Comparison of ENCODE assay signal across 25 mouse cellular contexts in genomic region chr2:150660049-150660448, GRCm38 (mm10). TPM values are rescaled to one million over a fixed set of nuclear protein-coding genes. Genes with fewer than 3 reads are reported as not detected.
DNase-seq lines count a peak whose midpoint lies in the region; ATAC-seq and TF ChIP-seq lines count a peak whose summit lies in the region.
"Had no signal": no experiment of that assay in that cellular context is flagged by ENCODE, and none has a peak within 500 bp of the region (broad histone marks: within the 10 kb centered on the region; RNA-seq: fewer than 3 reads in every experiment).

No protein-coding gene starts in this region.

- no peak overlapping the region for H3K9ac ChIP-seq in heart, adult 2 months (ENCODE audit: low read depth, low read length)
- H3K9ac ChIP-seq in kidney, embryonic 16.5 days (replicated peaks; ENCODE audit: low read length): no peak overlapping the region
- no peak overlapping the region for H3K9ac ChIP-seq in kidney, embryonic 15.5 days
- no peak overlapping the region for H3K9ac ChIP-seq in midbrain, embryonic 11.5 days (ENCODE audit: low read length)
- no peak overlapping the region for H3K9ac ChIP-seq in midbrain, embryonic 16.5 days (ENCODE audit: low read depth, low read length)
- H3K9ac ChIP-seq: embryonic facial prominence, embryonic 13.5 days; heart, embryonic 13.5 days; limb, embryonic 13.5 days had no signal

- no peak for TF ChIP-seq CTCF in heart, adult 2 months (IDR thresholded peaks at IDR 0.05)

- H3K4me2 ChIP-seq in kidney, embryonic 16.5 days (replicated peaks; ENCODE audit: low read depth, low read length): no peak overlapping the region
- H3K4me2 ChIP-seq in kidney, embryonic 15.5 days: no peak overlapping the region
- H3K4me2 ChIP-seq in midbrain, embryonic 11.5 days: no peak overlapping the region
- H3K4me2 ChIP-seq in midbrain, embryonic 16.5 days (ENCODE audit: low read length): no peak overlapping the region
- H3K4me2 ChIP-seq: embryonic facial prominence, embryonic 13.5 days; heart, embryonic 13.5 days; limb, embryonic 13.5 days had no signal

- WGBS in heart, adult 2 months: 56% methylated on average over 4 of the region's 4 CpGs
- WGBS in kidney, embryonic 16.5 days: 47% methylated on average over 4 of the region's 4 CpGs
- 39% methylated on average over 4 of the region's 4 CpGs for WGBS in kidney, embryonic 15.5 days
- WGBS in midbrain, embryonic 11.5 days: 65% methylated on average over 4 of the region's 4 CpGs
- 69% methylated on average over 4 of the region's 4 CpGs for WGBS in midbrain, embryonic 16.5 days

- TF ChIP-seq POLR2A in heart, adult 2 months (IDR thresholded peaks at IDR 0.05; ENCODE audit: insufficient read depth, low read depth, low read length): no peak

- no peaks in the 10 kb centered on the region for H3K27me3 ChIP-seq in heart, adult 2 months (ENCODE audit: control insufficient read depth, insufficient read depth, low read length)
- 0 out of 2 replicates have a peak, but pooled peaks cover 2% of the 10 kb centered on the region for H3K27me3 ChIP-seq in kidney, embryonic 16.5 days (ENCODE audit: insufficient read depth, low read length)
- H3K27me3 ChIP-seq in kidney, embryonic 15.5 days: 0 out of 2 replicates have a peak, but pooled peaks cover 1% of the 10 kb centered on the region
- no peaks in the 10 kb centered on the region for H3K27me3 ChIP-seq in midbrain, embryonic 11.5 days (ENCODE audit: control insufficient read depth, insufficient read depth, low read length)
- H3K27me3 ChIP-seq in midbrain, embryonic 16.5 days (ENCODE audit: control insufficient read depth, insufficient read depth, low read depth, low read length): no peaks in the 10 kb centered on the region
- H3K27me3 ChIP-seq: CH12.LX; embryonic facial prominence, embryonic 13.5 days had no signal

- intact Hi-C loops in heart, adult 2 months (cut with DNase I): loop anchor here (5.0 kb wide), 1 partner anchor 127 kb away; the partner anchor contains the start of gene Pygb

- H3K79me2 ChIP-seq in heart, adult 2 months (replicated peaks; ENCODE audit: control insufficient read depth, insufficient read depth, low read length): peaks cover 1% of the 10 kb centered on the region; the same call in 1 of the 2 replicates

- H3K4me1 ChIP-seq in heart, adult 2 months (ENCODE audit: control insufficient read depth, insufficient read depth, low read length): peaks cover 16% of the 10 kb centered on the region
- H3K4me1 ChIP-seq in kidney, embryonic 16.5 days (ENCODE audit: insufficient read depth, low read length): 0 out of 2 replicates have a peak, but pooled peaks cover 3% of the 10 kb centered on the region
- no peaks in the 10 kb centered on the region for H3K4me1 ChIP-seq in kidney, embryonic 15.5 days
- H3K4me1 ChIP-seq in midbrain, embryonic 11.5 days (ENCODE audit: control insufficient read depth, insufficient read depth, low read length): peaks cover 3% of the 10 kb centered on the region
- H3K4me1 ChIP-seq in midbrain, embryonic 16.5 days (ENCODE audit: control insufficient read depth, insufficient read depth, low read length): 0 out of 2 replicates have a peak, but pooled peaks cover 2% of the 10 kb centered on the region
- H3K4me1 ChIP-seq: embryonic facial prominence, embryonic 13.5 days had no signal

- no peak for ATAC-seq in kidney, embryonic 16.5 days (ENCODE audit: low FRiP score, low TSS enrichment)
- ATAC-seq in kidney, embryonic 15.5 days (replicated peaks; ENCODE audit: low FRiP score): no peak
- ATAC-seq in midbrain, embryonic 11.5 days (ENCODE audit: low FRiP score): no peak
- ATAC-seq in midbrain, embryonic 16.5 days: no peak
- ATAC-seq: activated CD4-positive, CD25-positive, alpha-beta regulatory T cell, adult 4 months had no signal

- no peak for DNase-seq in heart, adult 2 months
- no peak for DNase-seq in heart, postnatal 4 days
- peak; percentile 57 for DNase-seq in midbrain, embryonic 11.5 days (ENCODE audit: low spot score, missing footprints)
- DNase-seq in urinary bladder, postnatal 25 days (ENCODE audit: low spot score): no peak
- DNase-seq: adrenal gland, postnatal 25 days; cerebellum, adult 11 months; cerebellum, postnatal 14 days; heart, postnatal 36 days; lung, postnatal 10 days; midbrain, embryonic 14.5 days; thymus, postnatal 25 days had no signal

- TF ChIP-seq EP300 in heart, adult 2 months (IDR thresholded peaks at IDR 0.05; ENCODE audit: insufficient read depth, low read depth, low read length): no peak

- H3K4me3 ChIP-seq in heart, adult 2 months: no peak overlapping the region
- no peak overlapping the region for H3K4me3 ChIP-seq in kidney, embryonic 16.5 days (ENCODE audit: low read length)
- H3K4me3 ChIP-seq in kidney, embryonic 15.5 days (replicated peaks): no peak overlapping the region
- H3K4me3 ChIP-seq in midbrain, embryonic 11.5 days (ENCODE audit: low read depth, low read length): no peak overlapping the region
- no peak overlapping the region for H3K4me3 ChIP-seq in midbrain, embryonic 16.5 days (ENCODE audit: low read depth, low read length)
- H3K4me3 ChIP-seq: embryonic facial prominence, embryonic 13.5 days; heart, embryonic 13.5 days; limb, embryonic 13.5 days; myocyte had no signal

- H3K36me3 ChIP-seq in heart, adult 2 months (ENCODE audit: control insufficient read depth, insufficient read depth, low read length): peaks cover 46% of the 10 kb centered on the region; the same call in 1 of the 2 replicates
- no peaks in the 10 kb centered on the region for H3K36me3 ChIP-seq in kidney, embryonic 16.5 days (ENCODE audit: insufficient read depth, low read length)
- no peaks in the 10 kb centered on the region for H3K36me3 ChIP-seq in kidney, embryonic 15.5 days
- no peaks in the 10 kb centered on the region; the same call in 1 of the 2 replicates for H3K36me3 ChIP-seq in midbrain, embryonic 11.5 days (ENCODE audit: control insufficient read depth, insufficient read depth, low read length)
- no peaks in the 10 kb centered on the region for H3K36me3 ChIP-seq in midbrain, embryonic 16.5 days (ENCODE audit: control insufficient read depth, insufficient read depth, low read length)
- H3K36me3 ChIP-seq: embryonic facial prominence, embryonic 13.5 days; heart, embryonic 13.5 days; limb, embryonic 13.5 days had no signal

- H3K27ac ChIP-seq in heart, adult 2 months: peak overlapping the region; percentile 84
- peak overlapping the region; percentile 27; the same call in 1 of the 2 replicates for H3K27ac ChIP-seq in kidney, embryonic 16.5 days (ENCODE audit: low read length)
- H3K27ac ChIP-seq in kidney, embryonic 15.5 days: no peak overlapping the region
- no peak overlapping the region for H3K27ac ChIP-seq in midbrain, embryonic 11.5 days (ENCODE audit: low read depth, low read length)
- no peak overlapping the region for H3K27ac ChIP-seq in midbrain, embryonic 16.5 days (ENCODE audit: low read length)
- H3K27ac ChIP-seq: embryonic facial prominence, embryonic 13.5 days; heart, embryonic 13.5 days; limb, embryonic 13.5 days had no signal

- no peaks in the 10 kb centered on the region for H3K9me3 ChIP-seq in kidney, embryonic 16.5 days (ENCODE audit: low read length)
- no peaks in the 10 kb centered on the region for H3K9me3 ChIP-seq in kidney, embryonic 15.5 days (replicated peaks)
- no peaks in the 10 kb centered on the region for H3K9me3 ChIP-seq in midbrain, embryonic 11.5 days (ENCODE audit: control insufficient read depth, low read length)
- H3K9me3 ChIP-seq in midbrain, embryonic 16.5 days (replicated peaks; ENCODE audit: control insufficient read depth, low read length, poor library complexity, severe bottlenecking): no peaks in the 10 kb centered on the region
- H3K9me3 ChIP-seq: embryonic facial prominence, embryonic 13.5 days; heart, embryonic 13.5 days; limb, embryonic 13.5 days had no signal

RNA-seq across cellular contexts. Expression of gene Acss1, which starts 8.3 kb away (rescaled TPM):
- total RNA-seq in heart, adult 2 months (2021): 100 to 1,000 TPM; 256 to 332 TPM
- polyA plus RNA-seq in heart, adult 2 months (2012; rRNA removed): 301 and 494 TPM in 2 replicates
- total RNA-seq in heart, postnatal 4 days (2021): 10 to 100 TPM; 26.7 to 27.3 TPM
- 14.5 and 15.7 TPM in 2 replicates for polyA plus RNA-seq in kidney, embryonic 16.5 days (2015; fragmentation: Nextera tagmentation; extraction: Ambion mirVana)
- 9.5 and 9.9 TPM in 2 replicates for polyA plus RNA-seq in kidney, embryonic 15.5 days (2015; fragmentation: Nextera tagmentation; extraction: Ambion mirVana)
- 20.5 and 21.5 TPM in 2 replicates for polyA plus RNA-seq in midbrain, embryonic 11.5 days (2014; fragmentation: Nextera tagmentation; extraction: Ambion mirVana)
- 15.6 and 20.5 TPM in 2 replicates for polyA plus RNA-seq in midbrain, embryonic 16.5 days (2015; fragmentation: Nextera tagmentation; extraction: Ambion mirVana)
- polyA plus RNA-seq: myocyte had no signal

RNA-seq across cellular contexts. Expression of gene Vsx1, which starts 29.1 kb away (rescaled TPM):
- under 1 TPM; 0.10 to 0.14 TPM for total RNA-seq in heart, adult 2 months (2021)
- not detected in 2 replicates for polyA plus RNA-seq in heart, adult 2 months (2012; rRNA removed)
- not detected for total RNA-seq in heart, postnatal 4 days (2021)
- polyA plus RNA-seq in kidney, embryonic 16.5 days (2015; fragmentation: Nextera tagmentation; extraction: Ambion mirVana): not detected in 2 replicates
- polyA plus RNA-seq in kidney, embryonic 15.5 days (2015; fragmentation: Nextera tagmentation; extraction: Ambion mirVana): not detected in 2 replicates
- 0.31 and 0.33 TPM in 2 replicates for polyA plus RNA-seq in midbrain, embryonic 11.5 days (2014; fragmentation: Nextera tagmentation; extraction: Ambion mirVana)
- polyA plus RNA-seq in midbrain, embryonic 16.5 days (2015; fragmentation: Nextera tagmentation; extraction: Ambion mirVana): 0.06 and 0.07 TPM in 2 replicates
- total RNA-seq: adrenal gland, postnatal 25 days; CH12.LX; gastrocnemius, adult 18-20 months; granulocyte monocyte progenitor cell, adult 5-6 weeks; heart, postnatal 36 days; left cerebral cortex, postnatal 14 days; megakaryocyte, adult 5-6 weeks had no signal
- polyA plus RNA-seq: activated CD4-positive, CD25-positive, alpha-beta regulatory T cell, adult 4 months; embryonic facial prominence, embryonic 13.5 days; heart, embryonic 13.5 days; liver, embryonic 16.5 days; midbrain, embryonic 14.5 days; myocyte had no signal

RNA-seq across cellular contexts. Expression of gene Apmap, which starts 51.7 kb away (rescaled TPM):
- total RNA-seq in heart, adult 2 months (2021): 10 to 100 TPM; 52.6 to 56.9 TPM
- 37.5 and 59.4 TPM in 2 replicates for polyA plus RNA-seq in heart, adult 2 months (2012; rRNA removed)
- total RNA-seq in heart, postnatal 4 days (2021): 10 to 100 TPM; 33.5 to 37.6 TPM
- polyA plus RNA-seq in kidney, embryonic 16.5 days (2015; fragmentation: Nextera tagmentation; extraction: Ambion mirVana): 55.4 and 58.0 TPM in 2 replicates
- 46.0 and 47.6 TPM in 2 replicates for polyA plus RNA-seq in kidney, embryonic 15.5 days (2015; fragmentation: Nextera tagmentation; extraction: Ambion mirVana)
- polyA plus RNA-seq in midbrain, embryonic 11.5 days (2014; fragmentation: Nextera tagmentation; extraction: Ambion mirVana): 36.9 and 37.7 TPM in 2 replicates
- 37.3 and 38.3 TPM in 2 replicates for polyA plus RNA-seq in midbrain, embryonic 16.5 days (2015; fragmentation: Nextera tagmentation; extraction: Ambion mirVana)

Comparison
In these comparisons a context has a peak if more than half of its experiments do, and no peak if none do; other contexts are left out.
1. H3K27ac ChIP-seq: peak in heart, adult 2 months (single experiment) and kidney, embryonic 16.5 days (single experiment); none in kidney, embryonic 15.5 days (single experiment), midbrain, embryonic 11.5 days (single experiment) and midbrain, embryonic 16.5 days (single experiment).
2. RNA of gene Acss1, which starts 8.3 kb away (polyA plus RNA-seq): 301 to 494 TPM in heart, adult 2 months; 15.6 to 20.5 TPM in midbrain, embryonic 16.5 days, 20.5 to 21.5 TPM in midbrain, embryonic 11.5 days, 14.5 to 15.7 TPM in kidney, embryonic 16.5 days and 9.5 to 9.9 TPM in kidney, embryonic 15.5 days; every median in the first group is over 10 times any median in the second.